Mouse (Mus musculus): ENCODE data around the gene Nsmce3. TPM values are rescaled to one million over a fixed set of nuclear protein-coding genes. Genes with fewer than 3 reads are reported as not detected.

The Nsmce3 gene
- polyA plus RNA-seq, 1 experiment from 2014 or later, result 13.5 TPM

DNA sequence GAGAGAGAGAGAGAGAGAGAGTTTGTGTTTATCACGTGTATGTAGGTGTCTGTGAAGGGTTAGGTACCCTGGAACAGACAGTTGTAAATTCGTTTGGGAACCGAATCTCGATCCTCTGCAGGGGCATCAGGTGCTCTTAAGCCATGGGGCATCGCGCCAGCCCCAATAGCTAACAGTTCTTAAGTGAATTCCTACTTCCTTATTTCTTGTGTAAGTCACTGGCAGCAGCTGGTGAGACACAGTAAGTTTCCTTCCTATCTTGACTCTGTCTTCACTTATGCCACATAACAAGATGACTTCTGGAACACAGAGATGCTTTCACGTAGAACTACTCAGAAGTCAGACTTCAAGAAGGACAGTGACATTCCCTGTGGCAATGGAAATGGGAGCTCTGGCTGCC is 8.6 kb upstream of the Nsmce3 start:
- H3K4me3 ChIP-seq (ENCODE audit: low read depth, low read length), result no peak overlapping the region
- no peak overlapping the region for H3K27ac ChIP-seq (replicated peaks; ENCODE audit: low read depth, low read length)
- 84% methylated on average over 7 of the region's 7 CpGs for WGBS
- DNase-seq (ENCODE audit: low spot score), result no peak
- no peaks in the 10 kb centered on the region for H3K9me3 ChIP-seq (replicated peaks; ENCODE audit: control insufficient read depth, low read length)
- no peaks in the 10 kb centered on the region for H3K27me3 ChIP-seq (ENCODE audit: control insufficient read depth, insufficient read depth, low read length)
- H3K9ac ChIP-seq (replicated peaks; ENCODE audit: low read length), result no peak overlapping the region
- H3K4me2 ChIP-seq (ENCODE audit: low read depth, low read length), result no peak overlapping the region
- ATAC-seq (replicated peaks; ENCODE audit: insufficient number of reproducible peaks, low FRiP score, low TSS enrichment, low read depth), result no peak
- no peaks in the 10 kb centered on the region for H3K36me3 ChIP-seq (replicated peaks; ENCODE audit: control insufficient read depth, insufficient read depth, low read depth, low read length)
- H3K4me1 ChIP-seq (ENCODE audit: control insufficient read depth, insufficient read depth, low read length), result no peaks in the 10 kb centered on the region

DNA sequence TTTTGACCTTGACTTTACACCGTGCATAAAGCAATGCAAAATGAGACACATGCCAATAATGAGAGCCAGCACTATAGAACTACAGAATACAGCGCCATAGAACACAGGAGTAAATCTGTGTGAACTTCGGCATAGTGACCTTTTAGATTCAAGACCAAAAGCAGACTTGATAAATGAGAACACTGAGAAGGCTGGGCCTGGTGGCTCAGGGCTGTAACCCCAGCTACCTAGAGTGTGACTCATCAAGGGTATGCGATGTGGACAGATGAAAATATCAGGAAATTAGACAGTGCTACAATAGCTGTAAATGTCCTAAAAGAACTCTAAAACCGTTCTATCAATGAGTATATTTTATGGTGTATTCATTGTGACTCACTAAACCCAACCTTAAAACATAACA is 7.6 kb upstream of the Nsmce3 start:
- no peak overlapping the region for H3K9ac ChIP-seq (replicated peaks; ENCODE audit: low read length)
- H3K9me3 ChIP-seq (replicated peaks; ENCODE audit: control insufficient read depth, low read length), result no peaks in the 10 kb centered on the region
- no peak overlapping the region for H3K4me3 ChIP-seq (ENCODE audit: low read depth, low read length)
- DNase-seq (ENCODE audit: low spot score) (peak; percentile 30), ATAC-seq (replicated peaks; ENCODE audit: insufficient number of reproducible peaks, low FRiP score, low TSS enrichment, low read depth) (no peak)
- no peaks in the 10 kb centered on the region for H3K27me3 ChIP-seq (ENCODE audit: control insufficient read depth, insufficient read depth, low read length)
- H3K4me1 ChIP-seq (ENCODE audit: control insufficient read depth, insufficient read depth, low read length), result no peaks in the 10 kb centered on the region
- 71% methylated on average over 5 of the region's 5 CpGs for WGBS
- H3K4me2 ChIP-seq (ENCODE audit: low read depth, low read length), result no peak overlapping the region
- H3K36me3 ChIP-seq (replicated peaks; ENCODE audit: control insufficient read depth, insufficient read depth, low read depth, low read length), result no peaks in the 10 kb centered on the region
- no peak overlapping the region for H3K27ac ChIP-seq (replicated peaks; ENCODE audit: low read depth, low read length)

DNA sequence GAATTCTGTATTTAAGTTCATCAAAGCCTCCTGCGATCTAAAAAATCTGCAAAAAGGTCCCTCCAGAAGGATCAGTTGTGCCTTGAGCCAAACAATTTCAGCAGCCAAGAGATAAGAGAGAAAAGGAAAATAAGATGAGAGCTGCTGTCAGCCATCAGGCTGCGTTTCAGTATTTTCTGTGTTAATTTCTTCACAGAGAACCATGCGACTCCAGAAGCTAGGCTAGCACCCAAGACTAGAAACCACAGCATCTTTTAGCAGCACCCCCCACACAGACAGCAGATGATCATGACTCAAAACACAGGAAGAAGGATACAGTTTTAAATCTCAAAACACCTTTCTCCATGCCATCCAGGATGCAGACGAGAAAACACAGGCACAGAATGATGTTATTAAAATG is 2.1 kb upstream of the Nsmce3 start:
- H3K9ac ChIP-seq (replicated peaks; ENCODE audit: low read length), result no peak overlapping the region
- no peak for DNase-seq (ENCODE audit: low spot score)
- no peak overlapping the region for H3K4me3 ChIP-seq (ENCODE audit: low read depth, low read length)
- 88% methylated on average over 4 of the region's 4 CpGs for WGBS
- H3K9me3 ChIP-seq (replicated peaks; ENCODE audit: control insufficient read depth, low read length), result no peaks in the 10 kb centered on the region
- no peak overlapping the region for H3K27ac ChIP-seq (replicated peaks; ENCODE audit: low read depth, low read length)
- ATAC-seq (replicated peaks; ENCODE audit: insufficient number of reproducible peaks, low FRiP score, low TSS enrichment, low read depth), result no peak
- no peaks in the 10 kb centered on the region for H3K36me3 ChIP-seq (replicated peaks; ENCODE audit: control insufficient read depth, insufficient read depth, low read depth, low read length)
- H3K27me3 ChIP-seq (ENCODE audit: control insufficient read depth, insufficient read depth, low read length), result no peaks in the 10 kb centered on the region
- no peak overlapping the region for H3K4me2 ChIP-seq (ENCODE audit: low read depth, low read length)
- H3K4me1 ChIP-seq (ENCODE audit: control insufficient read depth, insufficient read depth, low read length), result no peaks in the 10 kb centered on the region

DNA sequence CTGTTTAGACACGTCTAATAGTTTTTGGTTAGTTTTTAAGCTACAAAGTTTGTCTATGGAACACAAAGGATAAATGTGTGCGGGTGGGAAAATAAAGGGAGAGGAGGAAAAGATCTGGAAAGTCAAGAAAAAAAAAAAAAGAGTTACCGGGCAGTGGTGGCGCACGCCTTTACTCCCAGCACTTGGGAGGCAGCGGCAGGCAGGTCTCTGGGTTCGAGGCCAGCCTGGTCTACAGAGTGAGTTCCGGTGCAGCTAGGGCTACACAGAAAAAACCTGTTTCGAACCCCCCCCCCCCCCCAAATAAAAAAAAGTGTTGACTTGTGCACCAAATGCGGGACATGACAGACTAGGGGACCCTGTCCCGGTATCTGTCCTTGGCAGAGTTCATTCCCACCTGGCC is 469 bp upstream of the Nsmce3 start:
- ATAC-seq (replicated peaks; ENCODE audit: insufficient number of reproducible peaks, low FRiP score, low TSS enrichment, low read depth) (0 out of 2 replicates have a peak, but pooled peaks have one; percentile 37), DNase-seq (ENCODE audit: low spot score) (no peak)
- Histone ChIP-seq H3K27me3 (ENCODE audit: control insufficient read depth, insufficient read depth, low read length) (no peaks in the 10 kb centered on the region), H3K9me3 (replicated peaks; ENCODE audit: control insufficient read depth, low read length) (no peaks in the 10 kb centered on the region), H3K4me1 (ENCODE audit: control insufficient read depth, insufficient read depth, low read length) (no peaks in the 10 kb centered on the region), H3K36me3 (replicated peaks; ENCODE audit: control insufficient read depth, insufficient read depth, low read depth, low read length) (no peaks in the 10 kb centered on the region), H3K9ac (replicated peaks; ENCODE audit: low read length) (peak overlapping the region; percentile 95), H3K4me3 (ENCODE audit: low read depth, low read length) (peak overlapping the region; percentile 84), H3K27ac (replicated peaks; ENCODE audit: low read depth, low read length) (no peak overlapping the region; the same call in 1 of the 2 replicates), H3K4me2 (ENCODE audit: low read depth, low read length) (peak overlapping the region; percentile 21)
- 41% methylated on average over 11 of the region's 11 CpGs for WGBS

DNA sequence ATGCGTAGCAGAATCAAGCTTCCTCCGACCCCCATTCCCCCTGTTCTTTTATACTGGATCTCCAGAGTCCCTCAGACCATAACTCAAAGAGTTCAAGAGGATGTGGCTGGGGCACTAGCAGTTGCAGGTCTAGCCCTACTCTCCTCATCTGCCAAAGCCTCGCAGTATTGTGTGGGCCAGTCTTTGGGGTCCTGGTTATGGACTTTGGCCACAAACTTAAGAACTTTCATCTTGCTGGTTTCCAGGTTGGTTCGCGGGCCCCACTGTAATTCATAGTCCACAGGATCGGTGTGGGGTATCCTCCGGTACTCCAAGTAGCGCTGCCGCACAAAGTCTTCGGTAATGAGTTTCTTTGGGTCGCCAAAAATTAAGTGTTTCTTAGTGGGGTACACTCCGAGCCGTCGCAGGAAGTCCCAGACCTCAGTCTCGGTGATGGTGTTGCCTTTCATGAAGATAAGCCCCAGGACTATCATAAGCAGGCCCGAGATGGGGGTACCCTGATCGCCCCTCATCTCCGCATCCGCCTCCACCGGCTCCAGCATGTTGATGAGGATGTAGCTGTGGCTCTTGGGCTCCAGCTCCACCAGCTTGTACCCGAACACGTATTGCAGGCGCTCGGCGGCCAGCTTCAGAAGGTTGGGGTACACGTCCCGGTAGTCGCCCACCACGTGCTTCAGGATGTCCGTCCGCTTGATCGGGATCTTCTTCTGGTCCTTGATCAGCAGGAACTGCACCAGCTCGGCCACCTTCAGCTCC is 632 bp downstream of the Nsmce3 start:
- DNase-seq (ENCODE audit: low spot score) (no peak), ATAC-seq (replicated peaks; ENCODE audit: insufficient number of reproducible peaks, low FRiP score, low TSS enrichment, low read depth) (peak; percentile 74)
- no peaks in the 10 kb centered on the region for H3K4me1 ChIP-seq (ENCODE audit: control insufficient read depth, insufficient read depth, low read length)
- H3K27ac ChIP-seq (replicated peaks; ENCODE audit: low read depth, low read length), result peak overlapping the region; percentile 89
- no peaks in the 10 kb centered on the region for H3K36me3 ChIP-seq (replicated peaks; ENCODE audit: control insufficient read depth, insufficient read depth, low read depth, low read length)
- peak overlapping the region; percentile 76 for H3K4me2 ChIP-seq (ENCODE audit: low read depth, low read length)
- H3K27me3 ChIP-seq (ENCODE audit: control insufficient read depth, insufficient read depth, low read length), result no peaks in the 10 kb centered on the region
- under 1% methylated on average over 33 of the region's 33 CpGs for WGBS
- H3K9ac ChIP-seq (replicated peaks; ENCODE audit: low read length), result peak overlapping the region; percentile 95
- H3K4me3 ChIP-seq (ENCODE audit: low read depth, low read length), result peak overlapping the region; percentile 84
- H3K9me3 ChIP-seq (replicated peaks; ENCODE audit: control insufficient read depth, low read length), result no peaks in the 10 kb centered on the region

DNA sequence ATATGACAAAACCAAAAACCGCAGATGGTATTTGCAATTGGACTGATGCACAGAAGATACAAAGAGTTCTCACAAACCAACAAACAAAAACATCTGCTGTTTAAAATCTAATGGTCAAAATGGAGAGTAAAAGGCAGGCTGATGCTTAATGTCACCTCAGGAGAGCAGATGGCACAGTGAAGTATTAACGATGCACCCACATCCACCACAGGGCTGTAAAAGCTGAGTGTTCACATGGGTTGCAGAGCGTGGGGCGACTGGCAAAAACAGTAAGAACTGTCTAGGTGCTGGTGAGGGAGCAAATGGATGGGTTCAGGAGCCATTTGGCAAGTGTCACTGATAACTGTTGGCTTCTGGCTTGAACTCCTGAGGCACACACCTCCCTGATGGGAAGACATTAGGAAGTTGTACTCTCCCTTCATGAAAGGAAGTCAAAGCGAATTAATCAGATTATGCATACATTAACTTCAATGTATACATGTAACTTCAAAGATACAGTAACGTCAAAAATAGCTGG is 3.2 kb downstream of the Nsmce3 start:
- ATAC-seq (replicated peaks; ENCODE audit: insufficient number of reproducible peaks, low FRiP score, low TSS enrichment, low read depth) (no peak), DNase-seq (ENCODE audit: low spot score) (no peak)

DNA sequence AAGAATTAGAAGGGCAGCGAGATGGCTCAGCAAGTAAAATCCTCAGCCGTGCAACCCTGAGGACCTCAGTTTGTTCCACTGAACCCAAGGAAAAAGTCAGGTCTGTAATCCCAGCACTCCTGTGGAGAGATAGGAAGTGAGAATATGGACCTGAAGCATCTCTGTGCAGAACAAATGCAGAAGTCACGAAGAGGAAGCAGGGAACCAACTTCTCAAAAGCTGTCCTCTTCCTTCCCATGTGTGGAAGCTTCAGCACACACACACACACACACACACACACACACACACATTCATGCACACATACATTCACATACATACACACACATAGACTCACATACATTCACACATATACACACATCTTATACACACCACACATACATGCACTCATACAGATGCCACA is 9.3 kb downstream of the Nsmce3 start:
- ATAC-seq (replicated peaks; ENCODE audit: insufficient number of reproducible peaks, low FRiP score, low TSS enrichment, low read depth), result no peak
- H3K9me3 ChIP-seq (replicated peaks; ENCODE audit: control insufficient read depth, low read length), result no peaks in the 10 kb centered on the region
- 83% methylated on average over 3 of the region's 3 CpGs for WGBS

More for the DNA sequence above, 3.2 kb downstream of the Nsmce3 start:
- Histone ChIP-seq H3K9me3 (replicated peaks; ENCODE audit: control insufficient read depth, low read length) (no peaks in the 10 kb centered on the region), H3K4me1 (ENCODE audit: control insufficient read depth, insufficient read depth, low read length) (no peaks in the 10 kb centered on the region), H3K4me3 (ENCODE audit: low read depth, low read length) (no peak overlapping the region), H3K9ac (replicated peaks; ENCODE audit: low read length) (no peak overlapping the region), H3K27ac (replicated peaks; ENCODE audit: low read depth, low read length) (no peak overlapping the region), H3K4me2 (ENCODE audit: low read depth, low read length) (no peak overlapping the region), H3K36me3 (replicated peaks; ENCODE audit: control insufficient read depth, insufficient read depth, low read depth, low read length) (no peaks in the 10 kb centered on the region), H3K27me3 (ENCODE audit: control insufficient read depth, insufficient read depth, low read length) (no peaks in the 10 kb centered on the region)
- 94% methylated on average over 6 of the region's 6 CpGs for WGBS

DNA sequence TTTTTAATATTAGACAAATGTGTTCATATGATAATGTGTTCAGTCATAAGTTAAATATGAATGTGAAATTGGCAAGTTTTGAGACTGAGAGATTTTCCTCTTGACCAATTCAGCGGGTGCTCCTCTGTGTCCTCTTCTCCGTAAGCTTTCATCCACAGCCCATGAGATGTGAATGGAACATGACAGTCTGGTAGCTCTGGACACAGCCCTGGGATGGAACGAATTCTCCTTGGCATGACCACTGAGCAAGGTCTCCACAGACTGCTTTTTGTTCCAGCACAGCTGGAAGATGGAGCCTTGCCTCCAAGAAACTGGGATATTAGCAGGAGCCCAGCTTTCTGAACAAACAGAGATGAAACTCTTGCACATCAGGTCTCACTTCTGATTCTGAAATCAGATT is 9.8 kb downstream of the Nsmce3 start:
- Histone ChIP-seq H3K27ac (replicated peaks; ENCODE audit: low read depth, low read length) (no peak overlapping the region), H3K36me3 (replicated peaks; ENCODE audit: control insufficient read depth, insufficient read depth, low read depth, low read length) (no peaks in the 10 kb centered on the region), H3K9me3 (replicated peaks; ENCODE audit: control insufficient read depth, low read length) (no peaks in the 10 kb centered on the region), H3K4me2 (ENCODE audit: low read depth, low read length) (no peak overlapping the region), H3K27me3 (ENCODE audit: control insufficient read depth, insufficient read depth, low read length) (no peaks in the 10 kb centered on the region), H3K4me3 (ENCODE audit: low read depth, low read length) (no peak overlapping the region), H3K9ac (replicated peaks; ENCODE audit: low read length) (no peak overlapping the region), H3K4me1 (ENCODE audit: control insufficient read depth, insufficient read depth, low read length) (no peaks in the 10 kb centered on the region)
- no peak for ATAC-seq (replicated peaks; ENCODE audit: insufficient number of reproducible peaks, low FRiP score, low TSS enrichment, low read depth)
- no peak for DNase-seq (ENCODE audit: low spot score)
- 83% methylated on average over 3 of the region's 3 CpGs for WGBS

More for the DNA sequence above, 9.3 kb downstream of the Nsmce3 start:
- H3K4me1 ChIP-seq (ENCODE audit: control insufficient read depth, insufficient read depth, low read length), result no peaks in the 10 kb centered on the region
- no peak overlapping the region for H3K4me2 ChIP-seq (ENCODE audit: low read depth, low read length)
- no peak for DNase-seq (ENCODE audit: low spot score)
- no peak overlapping the region for H3K27ac ChIP-seq (replicated peaks; ENCODE audit: low read depth, low read length)
- H3K36me3 ChIP-seq (replicated peaks; ENCODE audit: control insufficient read depth, insufficient read depth, low read depth, low read length), result no peaks in the 10 kb centered on the region
- no peak overlapping the region for H3K9ac ChIP-seq (replicated peaks; ENCODE audit: low read length)
- H3K4me3 ChIP-seq (ENCODE audit: low read depth, low read length), result no peak overlapping the region
- H3K27me3 ChIP-seq (ENCODE audit: control insufficient read depth, insufficient read depth, low read length), result no peaks in the 10 kb centered on the region
